In the genomic region with DNA sequence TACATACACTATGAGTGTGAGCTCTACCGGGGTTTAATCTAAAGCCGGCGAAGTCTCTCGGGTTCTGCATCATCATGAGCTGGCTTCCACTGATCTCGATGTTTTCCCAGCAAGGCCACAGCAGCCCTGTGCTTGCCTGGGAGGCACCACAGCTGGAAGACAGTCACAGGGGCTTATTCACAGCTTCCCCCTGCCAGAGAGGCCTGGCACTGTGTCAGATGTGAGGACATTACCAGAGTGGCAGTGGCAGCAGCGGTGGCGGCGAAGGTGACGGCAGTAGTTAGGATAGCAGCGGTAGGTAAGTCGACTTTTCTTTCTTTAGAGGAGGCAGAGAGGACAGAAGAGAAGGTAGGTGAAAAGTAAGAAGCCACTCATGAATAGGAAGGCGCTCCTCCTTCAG, we compare ENCODE assay signal across 19 mouse cellular contexts. TPM values are rescaled to one million over a fixed set of nuclear protein-coding genes. Genes with fewer than 3 reads are reported as not detected.
DNase-seq lines count a peak whose midpoint lies in the region; ATAC-seq and TF ChIP-seq lines count a peak whose summit lies in the region.
"Had no signal": no experiment of that assay in that cellular context is flagged by ENCODE, and none has a peak within 500 bp of the region (broad histone marks: within the 10 kb centered on the region; RNA-seq: fewer than 3 reads in every experiment).

No protein-coding gene starts in this region.

- H3K36me3 ChIP-seq in lung, embryonic 14.5 days (ENCODE audit: insufficient read depth), result peaks cover 64% of the 10 kb centered on the region
- H3K36me3 ChIP-seq in stomach, embryonic 16.5 days (ENCODE audit: control insufficient read depth, insufficient read depth, low read length), result no peaks in the 10 kb centered on the region; the same call in 1 of the 2 replicates
- 0 out of 2 replicates have a peak, but pooled peaks cover 3% of the 10 kb centered on the region for H3K36me3 ChIP-seq in midbrain, postnatal 0 days (ENCODE audit: insufficient read depth, low read length)
- H3K36me3 ChIP-seq: forebrain, embryonic 15.5 days had no signal

- peaks cover 2% of the 10 kb centered on the region; the same call in 1 of the 2 replicates for H3K4me1 ChIP-seq in lung, embryonic 14.5 days (ENCODE audit: insufficient read depth)
- H3K4me1 ChIP-seq in lung, adult 2 months (ENCODE audit: control insufficient read depth, insufficient read depth, low read length), result peaks cover 19% of the 10 kb centered on the region
- H3K4me1 ChIP-seq in stomach, embryonic 16.5 days (ENCODE audit: control insufficient read depth, insufficient read depth, low read length), result peaks cover 17% of the 10 kb centered on the region
- H3K4me1 ChIP-seq in midbrain, postnatal 0 days (ENCODE audit: insufficient read depth, low read length), result 0 out of 2 replicates have a peak, but pooled peaks cover 3% of the 10 kb centered on the region
- H3K4me1 ChIP-seq: embryonic facial prominence, embryonic 12.5 days; forebrain, embryonic 15.5 days; neural tube, embryonic 13.5 days had no signal

- peak overlapping the region; percentile 18; the same call in 1 of the 2 replicates for H3K27ac ChIP-seq in lung, embryonic 14.5 days (ENCODE audit: low read depth)
- peak overlapping the region; percentile 49; the same call in 1 of the 2 replicates for H3K27ac ChIP-seq in stomach, embryonic 16.5 days (ENCODE audit: low read length)
- H3K27ac ChIP-seq in midbrain, postnatal 0 days (ENCODE audit: low read depth, low read length), result no peak overlapping the region
- H3K27ac ChIP-seq: embryonic facial prominence, embryonic 12.5 days; forebrain, embryonic 15.5 days; left cerebral cortex, adult 2 months; limb, embryonic 13.5 days; liver, embryonic 14.5 days; neural tube, embryonic 13.5 days had no signal

- intact Hi-C loops in heart, postnatal 10 days (cut with DNase I), result no loop called here

- DNase-seq in heart, adult 11 months, result peak; percentile 92
- DNase-seq in heart, postnatal 10 days, result no peak
- DNase-seq in lung, embryonic 14.5 days, result peak; percentile 35
- DNase-seq in lung, adult 2 months, result no peak
- peak; percentile 60 for DNase-seq in adrenal gland, postnatal 25 days
- DNase-seq in midbrain, postnatal 0 days (ENCODE audit: low spot score), result no peak
- DNase-seq: cerebellum, adult 9-10 months; kidney, adult 18-20 months; kidney, postnatal 14 days; spleen, adult 18-20 months had no signal

- no peak overlapping the region for H3K9ac ChIP-seq in lung, embryonic 14.5 days
- no peak overlapping the region for H3K9ac ChIP-seq in stomach, embryonic 16.5 days (ENCODE audit: low read length)
- H3K9ac ChIP-seq in midbrain, postnatal 0 days (replicated peaks; ENCODE audit: low read length, poor library complexity, severe bottlenecking), result no peak overlapping the region
- H3K9ac ChIP-seq: embryonic facial prominence, embryonic 12.5 days; forebrain, embryonic 15.5 days; limb, embryonic 13.5 days; liver, embryonic 14.5 days; neural tube, embryonic 13.5 days had no signal

- no peak for TF ChIP-seq CTCF in lung, embryonic 14.5 days (IDR thresholded peaks at IDR 0.05; ENCODE audit: low read depth)
- no peak for TF ChIP-seq CTCF in lung, adult 2 months (IDR thresholded peaks at IDR 0.05; ENCODE audit: insufficient read depth, low read length)
- TF ChIP-seq CTCF in midbrain, postnatal 0 days (IDR thresholded peaks at IDR 0.05), result no peak

- H3K27me3 ChIP-seq in lung, embryonic 14.5 days (ENCODE audit: insufficient read depth, low read length), result no peaks in the 10 kb centered on the region
- H3K27me3 ChIP-seq in stomach, embryonic 16.5 days (ENCODE audit: control insufficient read depth, insufficient read depth, low read length), result no peaks in the 10 kb centered on the region
- no peaks in the 10 kb centered on the region for H3K27me3 ChIP-seq in midbrain, postnatal 0 days (ENCODE audit: insufficient read depth, low read length)
- H3K27me3 ChIP-seq: embryonic facial prominence, embryonic 12.5 days; forebrain, embryonic 15.5 days; limb, embryonic 13.5 days; neural tube, embryonic 13.5 days had no signal

- WGBS in lung, embryonic 14.5 days, result 72% methylated on average over 12 of the region's 12 CpGs
- 71% methylated on average over 12 of the region's 12 CpGs for WGBS in lung, adult 2 months
- 79% methylated on average over 12 of the region's 12 CpGs for WGBS in stomach, embryonic 16.5 days
- 85% methylated on average over 12 of the region's 12 CpGs for WGBS in midbrain, postnatal 0 days

- H3K4me2 ChIP-seq in lung, embryonic 14.5 days, result no peak overlapping the region
- H3K4me2 ChIP-seq in stomach, embryonic 16.5 days (ENCODE audit: low read depth, low read length), result peak overlapping the region; percentile 21; the same call in 1 of the 2 replicates
- H3K4me2 ChIP-seq in midbrain, postnatal 0 days (ENCODE audit: low read depth, low read length, poor library complexity, severe bottlenecking), result no peak overlapping the region
- H3K4me2 ChIP-seq: embryonic facial prominence, embryonic 12.5 days; forebrain, embryonic 15.5 days; limb, embryonic 13.5 days; neural tube, embryonic 13.5 days had no signal

- H3K9me3 ChIP-seq in lung, embryonic 14.5 days (ENCODE audit: low read depth, low read length), result no peaks in the 10 kb centered on the region
- no peaks in the 10 kb centered on the region for H3K9me3 ChIP-seq in stomach, embryonic 16.5 days (replicated peaks; ENCODE audit: control insufficient read depth, low read length)
- no peaks in the 10 kb centered on the region for H3K9me3 ChIP-seq in midbrain, postnatal 0 days (ENCODE audit: low read length)
- H3K9me3 ChIP-seq: embryonic facial prominence, embryonic 12.5 days; forebrain, embryonic 15.5 days; G1E; limb, embryonic 13.5 days; neural tube, embryonic 13.5 days had no signal

- no peak overlapping the region for H3K4me3 ChIP-seq in lung, embryonic 14.5 days (ENCODE audit: low read depth, low read length)
- no peak overlapping the region for H3K4me3 ChIP-seq in lung, adult 2 months (replicated peaks; ENCODE audit: extremely low read depth, low read depth, low read length)
- no peak overlapping the region for H3K4me3 ChIP-seq in stomach, embryonic 16.5 days (replicated peaks; ENCODE audit: low read length)
- no peak overlapping the region for H3K4me3 ChIP-seq in midbrain, postnatal 0 days (ENCODE audit: low read depth, low read length)
- H3K4me3 ChIP-seq: embryonic facial prominence, embryonic 12.5 days; forebrain, embryonic 15.5 days; left cerebral cortex, adult 2 months; limb, embryonic 13.5 days; neural tube, embryonic 13.5 days had no signal

- TF ChIP-seq POLR2A in lung, adult 2 months (IDR thresholded peaks at IDR 0.05; ENCODE audit: borderline replicate concordance, extremely low read depth, low read depth, low read length), result no peak

- no peak for ATAC-seq in lung, embryonic 14.5 days (ENCODE audit: insufficient read depth)
- no peak for ATAC-seq in stomach, embryonic 16.5 days (ENCODE audit: insufficient read depth, low FRiP score)
- no peak for ATAC-seq in midbrain, postnatal 0 days (ENCODE audit: low FRiP score)
- ATAC-seq: CD4-positive, CD25-positive, alpha-beta regulatory T cell, adult 4 months; forebrain, embryonic 15.5 days had no signal

RNA-seq across cellular contexts. Expression of gene B4galt1, which starts 35.9 kb away (rescaled TPM):
- 100 to 1,000 TPM in 1 of 2 experiments, 10 to 100 TPM in 1; 95.5 to 103 TPM for total RNA-seq in heart, postnatal 10 days (2021)
- 64.4 and 66.5 TPM in 2 replicates for polyA plus RNA-seq in lung, embryonic 14.5 days (2014; fragmentation: Nextera tagmentation; extraction: Ambion mirVana)
- 44.6 and 47.7 TPM in 2 replicates for polyA plus RNA-seq in lung, adult 2 months (2012; rRNA removed)
- 70.1 and 91.5 TPM in 2 replicates for total RNA-seq in adrenal gland, postnatal 25 days (2021)
- 50.1 and 51.2 TPM in 2 replicates for polyA plus RNA-seq in stomach, embryonic 16.5 days (2015; fragmentation: Nextera tagmentation; extraction: Ambion mirVana)
- total RNA-seq in midbrain, postnatal 0 days (2014; rRNA removed), result 10.0 and 11.0 TPM in 2 replicates
- 5.7 and 5.8 TPM in 2 replicates for polyA plus RNA-seq in midbrain, postnatal 0 days (2015; fragmentation: Nextera tagmentation; extraction: Ambion mirVana)

Comparison
In these comparisons a context has a peak if more than half of its experiments do, and no peak if none do; other contexts are left out.
1. DNase-seq: peak in heart, adult 11 months (single experiment), lung, embryonic 14.5 days (single experiment) and adrenal gland, postnatal 25 days (single experiment); none in heart, postnatal 10 days (0 of 2), lung, adult 2 months (single experiment) and midbrain, postnatal 0 days (single experiment).